Mouse (Mus musculus) lung, embryonic 14.5 days (tissue): ENCODE measurements at regions not wholly inside any gene's neighbourhood (a gene's known extent, or its start where the extent isn't known, plus 50 kb on each side); places are given as distances from the start of the nearest gene placed in this dataset.
A peak's percentile ranks its signal among the peaks of the same experiment; 100 is the strongest.

Experiments used
- ATAC-seq: fragments of 200-750 bp; cut with Nextera tagmentation; 2 replicates; pipeline ENCODE4 v1.8.0; 2017; ENCODE audit warnings: mild to moderate bottlenecking, moderate TSS enrichment, moderate library complexity; ENCODE audit not compliant: insufficient read depth
- DNase-seq: peaks from one replicate; pipeline ENCODE4 v3.0.0-alpha.2; 2015
- H3K27ac ChIP-seq: fragments of 300-500 bp; sonication (generic); 2 replicates; pipeline ENCODE4 v1.5.1; 2014; ENCODE audit warnings: low read depth, mild to moderate bottlenecking, moderate library complexity
- H3K27me3 ChIP-seq: fragments of 300-500 bp; sonication (generic); 2 replicates; pipeline ENCODE4 v1.6.1; 2014; ENCODE audit warnings: low read length, control low read depth; ENCODE audit not compliant: insufficient read depth
- H3K36me3 ChIP-seq: fragments of 300-500 bp; sonication (generic); 2 replicates; pipeline ENCODE4 v1.6.1; 2014; ENCODE audit warnings: control low read depth; ENCODE audit not compliant: insufficient read depth
- H3K4me1 ChIP-seq: fragments of 300-500 bp; sonication (generic); 2 replicates; pipeline ENCODE4 v1.6.1; 2014; ENCODE audit warnings: antibody characterized with exemption, control low read depth; ENCODE audit not compliant: insufficient read depth
- H3K4me2 ChIP-seq: fragments of 300-500 bp; sonication (generic); 2 replicates; pipeline ENCODE4 v1.6.1; 2014; ENCODE audit warnings: mild to moderate bottlenecking
- H3K4me3 ChIP-seq: fragments of 300-500 bp; sonication (generic); 2 replicates; pipeline ENCODE4 v1.5.1; 2014; ENCODE audit warnings: low read depth, low read length
- H3K9ac ChIP-seq: fragments of 300-500 bp; sonication (generic); 2 replicates; pipeline ENCODE4 v1.6.1; 2014
- H3K9me3 ChIP-seq: fragments of 300-500 bp; sonication (generic); 2 replicates; pipeline ENCODE4 v1.6.1; 2016; ENCODE audit warnings: low read depth, low read length, control low read depth
- CTCF ChIP-seq: IDR thresholded peaks from 2 replicates; pipeline ENCODE4 v1.5.1; 2016; ENCODE audit warnings: antibody characterized with exemption, low read depth
- WGBS: fragments of 180-500 bp; shearing (Covaris S2); extraction: QIAGEN DNeasy Blood & Tissue Kit; methylation state at CpG from one replicate; pipeline ENCODE4 v1.1.7; 2014; 5-methylcytosine and 5-hydroxymethylcytosine counted together

- no peaks in the 10 kb centered on the region for H3K36me3 ChIP-seq
- H3K4me2 ChIP-seq = peak overlapping the region; percentile 38
- H3K9me3 ChIP-seq = no peaks in the 10 kb centered on the region
- H3K9ac ChIP-seq = no peak overlapping the region
- 19% methylated on average over 10 of the region's 10 CpGs for WGBS
- H3K4me1 ChIP-seq = peaks cover 8% of the 10 kb centered on the region; the same call in 1 of the 2 replicates
- no peak for TF ChIP-seq CTCF
- DNase-seq (peak; percentile 28), ATAC-seq (no peak)
- H3K27me3 ChIP-seq = no peaks in the 10 kb centered on the region
- no peak overlapping the region for H3K27ac ChIP-seq
- H3K4me3 ChIP-seq = no peak overlapping the region
Observed at GRCm38 (mm10) chr1:61233476-61234297, 256.0 kb downstream of the Icos start.

GRCm38 (mm10) chr1:61234298-61234682 lies 256.6 kb downstream of the Icos start:
- Histone ChIP-seq H3K4me1 (peaks cover 8% of the 10 kb centered on the region; the same call in 1 of the 2 replicates), H3K9ac (no peak overlapping the region), H3K36me3 (no peaks in the 10 kb centered on the region), H3K27me3 (no peaks in the 10 kb centered on the region), H3K4me2 (peak overlapping the region; percentile 38; the same call in 1 of the 2 replicates), H3K9me3 (no peaks in the 10 kb centered on the region), H3K27ac (no peak overlapping the region), H3K4me3 (no peak overlapping the region)
- no peak for TF ChIP-seq CTCF
- no peak for ATAC-seq
- 18% methylated on average over 1 of the region's 1 CpGs for WGBS
- no peak for DNase-seq

GRCm38 (mm10) chr1:61236511-61236910 lies 258.8 kb downstream of the Icos start:
- no peak overlapping the region for H3K4me2 ChIP-seq
- ATAC-seq (no peak), DNase-seq (no peak)
- no peak overlapping the region for H3K4me3 ChIP-seq
- no peak overlapping the region for H3K9ac ChIP-seq
- H3K9me3 ChIP-seq = no peaks in the 10 kb centered on the region
- no peaks in the 10 kb centered on the region for H3K27me3 ChIP-seq
- 72% methylated on average over 2 of the region's 2 CpGs for WGBS
- peaks cover 8% of the 10 kb centered on the region; the same call in 1 of the 2 replicates for H3K4me1 ChIP-seq
- no peaks in the 10 kb centered on the region for H3K36me3 ChIP-seq
- H3K27ac ChIP-seq = no peak overlapping the region
- TF ChIP-seq CTCF = no peak

DNA sequence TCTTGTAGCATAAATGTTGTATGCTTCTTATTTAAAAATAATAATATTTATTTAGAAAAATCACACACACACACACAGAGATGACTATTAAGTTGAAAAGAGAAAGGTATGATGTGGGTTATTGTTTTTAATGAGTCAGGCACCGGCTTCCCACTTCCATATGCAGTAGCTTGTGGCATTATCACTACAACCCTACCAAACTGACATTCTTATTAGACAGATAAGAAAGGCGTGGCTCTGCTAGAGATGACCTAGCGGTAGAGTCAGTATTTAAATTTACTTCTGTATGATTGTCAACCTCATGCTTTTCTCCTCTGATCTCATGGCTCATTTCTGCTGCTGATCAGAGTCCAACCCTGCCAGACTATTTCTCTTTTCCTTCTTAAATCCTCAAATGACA lies 260.9 kb downstream of the Icos start:
- Histone ChIP-seq H3K4me3 (no peak overlapping the region), H3K27ac (no peak overlapping the region), H3K9ac (no peak overlapping the region), H3K9me3 (no peaks in the 10 kb centered on the region), H3K27me3 (no peaks in the 10 kb centered on the region), H3K4me1 (peaks cover 8% of the 10 kb centered on the region; the same call in 1 of the 2 replicates), H3K36me3 (no peaks in the 10 kb centered on the region), H3K4me2 (no peak overlapping the region)
- ATAC-seq (no peak), DNase-seq (no peak)
- WGBS = 76% methylated on average over 3 of the region's 3 CpGs
- TF ChIP-seq CTCF = no peak

GRCm38 (mm10) chr1:61257561-61257960 lies 279.8 kb downstream of the Icos start:
- no peaks in the 10 kb centered on the region for H3K36me3 ChIP-seq
- peak; percentile 89 for ATAC-seq
- H3K9ac ChIP-seq = no peak overlapping the region
- H3K4me3 ChIP-seq = no peak overlapping the region
- H3K27me3 ChIP-seq = no peaks in the 10 kb centered on the region
- H3K4me1 ChIP-seq = no peaks in the 10 kb centered on the region
- DNase-seq = peak; percentile 63
- no peaks in the 10 kb centered on the region for H3K9me3 ChIP-seq
- TF ChIP-seq CTCF = no peak
- H3K4me2 ChIP-seq = no peak overlapping the region
- H3K27ac ChIP-seq = no peak overlapping the region

DNA sequence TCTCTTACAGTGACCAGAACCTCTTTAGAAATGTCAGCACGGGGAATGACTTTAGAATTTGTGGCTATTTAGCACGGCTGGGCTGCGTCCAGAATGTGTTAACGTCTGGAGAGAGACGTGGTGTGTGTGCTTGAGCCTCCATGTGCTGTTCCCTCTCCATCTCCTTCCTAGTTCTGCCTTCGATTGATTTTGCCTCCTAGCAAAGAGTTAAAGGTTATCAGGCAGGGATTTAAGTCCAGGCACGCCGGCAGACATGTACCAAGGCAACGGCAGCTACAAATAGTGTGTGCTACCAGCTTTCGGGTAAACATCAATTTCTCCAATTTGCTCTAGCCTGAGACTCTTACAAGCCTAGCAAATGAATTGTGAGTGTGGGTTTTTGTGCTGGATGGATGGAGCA lies 285.7 kb downstream of the Icos start:
- ATAC-seq = no peak
- WGBS = 28% methylated on average over 10 of the region's 10 CpGs

GRCm38 (mm10) chr1:61265706-61266127 lies 288.0 kb downstream of the Icos start:
- ATAC-seq (no peak), DNase-seq (no peak)
- Histone ChIP-seq H3K9ac (no peak overlapping the region), H3K27ac (no peak overlapping the region), H3K36me3 (no peaks in the 10 kb centered on the region), H3K9me3 (no peaks in the 10 kb centered on the region), H3K4me3 (no peak overlapping the region), H3K27me3 (no peaks in the 10 kb centered on the region), H3K4me1 (no peaks in the 10 kb centered on the region), H3K4me2 (no peak overlapping the region)
- TF ChIP-seq CTCF = no peak
- 34% methylated on average over 4 of the region's 4 CpGs for WGBS

More for the DNA sequence above, 285.7 kb downstream of the Icos start:
- Histone ChIP-seq H3K4me1 (no peaks in the 10 kb centered on the region), H3K4me2 (no peak overlapping the region), H3K4me3 (no peak overlapping the region), H3K27ac (no peak overlapping the region), H3K9me3 (no peaks in the 10 kb centered on the region), H3K36me3 (no peaks in the 10 kb centered on the region), H3K9ac (no peak overlapping the region), H3K27me3 (no peaks in the 10 kb centered on the region)
- no peak for TF ChIP-seq CTCF
- DNase-seq = peak; percentile 13
